Comparison of ENCODE assay signal across 7 mouse cellular contexts in genomic region chrX:142390909-142391265, GRCm38 (mm10). TPM values are rescaled to one million over a fixed set of nuclear protein-coding genes. Genes with fewer than 3 reads are reported as not detected.
A peak's percentile ranks its signal among the peaks of the same experiment; 100 is the strongest.
DNase-seq lines count a peak whose midpoint lies in the region; ATAC-seq and TF ChIP-seq lines count a peak whose summit lies in the region.

No protein-coding gene starts in this region.

- H3K27me3 ChIP-seq in lung, embryonic 16.5 days (ENCODE audit: control insufficient read depth, insufficient read depth, low read depth, low read length), result no peaks in the 10 kb centered on the region; the same call in 1 of the 2 replicates
- H3K27me3 ChIP-seq in embryonic facial prominence, embryonic 14.5 days (replicated peaks; ENCODE audit: control insufficient read depth, insufficient read depth, low read length), result peaks cover 13% of the 10 kb centered on the region; the same call in 1 of the 2 replicates
- peaks cover 22% of the 10 kb centered on the region for H3K27me3 ChIP-seq in limb, embryonic 12.5 days
- H3K27me3 ChIP-seq in small intestine, adult 2 months (ENCODE audit: control insufficient read depth, insufficient read depth, low read length), result no peaks in the 10 kb centered on the region

- H3K9me3 ChIP-seq in lung, embryonic 16.5 days (ENCODE audit: control insufficient read depth, low read length), result no peaks in the 10 kb centered on the region
- no peaks in the 10 kb centered on the region for H3K9me3 ChIP-seq in embryonic facial prominence, embryonic 14.5 days (ENCODE audit: control insufficient read depth, low read length)
- no peaks in the 10 kb centered on the region for H3K9me3 ChIP-seq in limb, embryonic 12.5 days

- peak overlapping the region; percentile 80 for H3K27ac ChIP-seq in lung, embryonic 16.5 days (ENCODE audit: low read length)
- peak overlapping the region; percentile 68 for H3K27ac ChIP-seq in embryonic facial prominence, embryonic 14.5 days (replicated peaks; ENCODE audit: low read depth, low read length)
- H3K27ac ChIP-seq in limb, embryonic 12.5 days, result peak overlapping the region; percentile 75
- H3K27ac ChIP-seq in small intestine, adult 2 months (ENCODE audit: insufficient read depth, low read depth, low read length), result peak overlapping the region; percentile 68; the same call in 1 of the 2 replicates

- H3K4me1 ChIP-seq in lung, embryonic 16.5 days (replicated peaks; ENCODE audit: control insufficient read depth, insufficient read depth, low read length), result no peaks in the 10 kb centered on the region
- peaks cover 3% of the 10 kb centered on the region; the same call in 1 of the 2 replicates for H3K4me1 ChIP-seq in embryonic facial prominence, embryonic 14.5 days (ENCODE audit: control insufficient read depth, insufficient read depth, low read length)
- no peaks in the 10 kb centered on the region for H3K4me1 ChIP-seq in limb, embryonic 12.5 days (replicated peaks)
- no peaks in the 10 kb centered on the region for H3K4me1 ChIP-seq in small intestine, adult 2 months (ENCODE audit: control insufficient read depth, insufficient read depth, insufficient read length, low read length)

- no peak for TF ChIP-seq POLR2A in small intestine, adult 2 months (IDR thresholded peaks at IDR 0.05; ENCODE audit: low read depth, low read length)

- TF ChIP-seq CTCF in small intestine, adult 2 months (IDR thresholded peaks at IDR 0.05; ENCODE audit: extremely low read depth, insufficient read length, insufficient replicate concordance, low read depth, low read length), result no peak

- H3K9ac ChIP-seq in lung, embryonic 16.5 days (ENCODE audit: low read length), result peak overlapping the region; percentile 79
- H3K9ac ChIP-seq in embryonic facial prominence, embryonic 14.5 days (ENCODE audit: low read depth, low read length), result peak overlapping the region; percentile 69
- peak overlapping the region; percentile 61 for H3K9ac ChIP-seq in limb, embryonic 12.5 days (replicated peaks)

- no peak for DNase-seq in lung, postnatal 14 days
- no peak for DNase-seq in embryonic facial prominence, embryonic 14.5 days (ENCODE audit: low spot score)
- no peak for DNase-seq in thymus, adult 18-20 months
- no peak for DNase-seq in layer of hippocampus, postnatal 10 days (ENCODE audit: low spot score in 2 of 2)

- no peak for ATAC-seq in lung, embryonic 16.5 days (ENCODE audit: low read depth)
- no peak; the same call in 1 of the 2 replicates for ATAC-seq in embryonic facial prominence, embryonic 14.5 days (ENCODE audit: low read depth)
- no peak for ATAC-seq in limb, embryonic 12.5 days (ENCODE audit: insufficient number of reproducible peaks, insufficient read depth, low FRiP score, low TSS enrichment, low read depth)

- no peaks in the 10 kb centered on the region for H3K36me3 ChIP-seq in lung, embryonic 16.5 days (ENCODE audit: control insufficient read depth, insufficient read depth, low read length)
- H3K36me3 ChIP-seq in embryonic facial prominence, embryonic 14.5 days (ENCODE audit: control insufficient read depth, insufficient read depth, low read length), result no peaks in the 10 kb centered on the region
- H3K36me3 ChIP-seq in limb, embryonic 12.5 days, result no peaks in the 10 kb centered on the region
- no peaks in the 10 kb centered on the region for H3K36me3 ChIP-seq in small intestine, adult 2 months (ENCODE audit: control insufficient read depth, insufficient read depth, low read length)

- WGBS in lung, embryonic 16.5 days, result 34% methylated on average over 7 of the region's 7 CpGs
- 33% methylated on average over 7 of the region's 7 CpGs for WGBS in embryonic facial prominence, embryonic 14.5 days
- 34% methylated on average over 7 of the region's 7 CpGs for WGBS in limb, embryonic 12.5 days
- WGBS in small intestine, adult 2 months, result 23% methylated on average over 7 of the region's 7 CpGs

- peak overlapping the region; percentile 65 for H3K4me2 ChIP-seq in lung, embryonic 16.5 days (ENCODE audit: low read depth, low read length)
- peak overlapping the region; percentile 55 for H3K4me2 ChIP-seq in embryonic facial prominence, embryonic 14.5 days (ENCODE audit: low read depth, low read length)
- peak overlapping the region; percentile 56 for H3K4me2 ChIP-seq in limb, embryonic 12.5 days

- peak overlapping the region; percentile 69 for H3K4me3 ChIP-seq in lung, embryonic 16.5 days (ENCODE audit: low read length)
- H3K4me3 ChIP-seq in embryonic facial prominence, embryonic 14.5 days (ENCODE audit: low read depth, low read length), result peak overlapping the region; percentile 57
- peak overlapping the region; percentile 57 for H3K4me3 ChIP-seq in limb, embryonic 12.5 days (replicated peaks)
- H3K4me3 ChIP-seq in small intestine, adult 2 months (ENCODE audit: low read depth, low read length), result peak overlapping the region; percentile 97

RNA-seq across cellular contexts. Expression of gene Acsl4, which starts 0.6 kb away (rescaled TPM):
- 23.7 and 24.5 TPM in 2 replicates for polyA plus RNA-seq in lung, embryonic 16.5 days (2015; fragmentation: Nextera tagmentation; extraction: Ambion mirVana)
- polyA plus RNA-seq in embryonic facial prominence, embryonic 14.5 days (2014; fragmentation: Nextera tagmentation; extraction: Ambion mirVana), result 16.5 and 18.1 TPM in 2 replicates
- 11.7 and 12.4 TPM in 2 replicates for polyA plus RNA-seq in limb, embryonic 12.5 days (2016; fragmentation: Nextera tagmentation; extraction: Ambion mirVana)
- polyA plus RNA-seq in small intestine, adult 2 months (2012; rRNA removed), result 0.37 and 0.43 TPM in 2 replicates
- total RNA-seq in layer of hippocampus, postnatal 10 days (2021), result 10 to 100 TPM; 69.3 to 75.3 TPM
